Mouse (Mus musculus): ENCODE measurements around the gene Sowaha. TPM values are rescaled to one million over a fixed set of nuclear protein-coding genes. Genes with fewer than 3 reads are reported as not detected.

Gene Sowaha
- polyA plus RNA-seq, 1 experiment: not detected

- TF ChIP-seq EP300 (IDR thresholded peaks at IDR 0.05; ENCODE audit: insufficient read depth, low read depth, low read length) (no peak), POLR2A (IDR thresholded peaks at IDR 0.05; ENCODE audit: insufficient read depth, low read length) (no peak), CTCF (IDR thresholded peaks at IDR 0.05; ENCODE audit: low read depth, low read length) (no peak)
- no peaks in the 10 kb centered on the region for H3K27me3 ChIP-seq (ENCODE audit: control insufficient read depth, insufficient read depth, low read length, poor library complexity, severe bottlenecking)
- H3K9ac ChIP-seq (ENCODE audit: low read depth, poor library complexity, severe bottlenecking): no peak overlapping the region
- no peak overlapping the region for H3K4me3 ChIP-seq (ENCODE audit: low read depth, low read length)
- no peaks in the 10 kb centered on the region for H3K9me3 ChIP-seq (replicated peaks; ENCODE audit: control insufficient read depth, insufficient read depth, low read length, poor library complexity, severe bottlenecking)
- H3K36me3 ChIP-seq (ENCODE audit: control insufficient read depth, insufficient read depth, low read length, poor library complexity, severe bottlenecking): no peaks in the 10 kb centered on the region
- peaks cover 2% of the 10 kb centered on the region for H3K4me1 ChIP-seq (ENCODE audit: control insufficient read depth, insufficient read depth, low read length)
- H3K27ac ChIP-seq (ENCODE audit: insufficient read depth, low read length): no peak overlapping the region
Measured at GRCm38 (mm10) chr11:53502039-53502765, 22.1 kb upstream of the Sowaha start.

GRCm38 (mm10) chr11:53500569-53500968 is 20.5 kb upstream of the Sowaha start:
- no peak overlapping the region for H3K4me3 ChIP-seq (ENCODE audit: low read depth, low read length)

GRCm38 (mm10) chr11:53496946-53497345 is 16.9 kb upstream of the Sowaha start:
- Histone ChIP-seq H3K4me1 (ENCODE audit: control insufficient read depth, insufficient read depth, low read length) (peaks cover 2% of the 10 kb centered on the region), H3K27me3 (ENCODE audit: control insufficient read depth, insufficient read depth, low read length, poor library complexity, severe bottlenecking) (no peaks in the 10 kb centered on the region), H3K9ac (ENCODE audit: low read depth, poor library complexity, severe bottlenecking) (no peak overlapping the region), H3K27ac (ENCODE audit: insufficient read depth, low read length) (no peak overlapping the region), H3K9me3 (replicated peaks; ENCODE audit: control insufficient read depth, insufficient read depth, low read length, poor library complexity, severe bottlenecking) (no peaks in the 10 kb centered on the region), H3K36me3 (ENCODE audit: control insufficient read depth, insufficient read depth, low read length, poor library complexity, severe bottlenecking) (no peaks in the 10 kb centered on the region), H3K4me3 (ENCODE audit: low read depth, low read length) (no peak overlapping the region)
- TF ChIP-seq EP300 (IDR thresholded peaks at IDR 0.05; ENCODE audit: insufficient read depth, low read depth, low read length): no peak

More at GRCm38 (mm10) chr11:53500569-53500968, 20.5 kb upstream of the Sowaha start:
- Histone ChIP-seq H3K36me3 (ENCODE audit: control insufficient read depth, insufficient read depth, low read length, poor library complexity, severe bottlenecking) (no peaks in the 10 kb centered on the region), H3K9ac (ENCODE audit: low read depth, poor library complexity, severe bottlenecking) (no peak overlapping the region), H3K27ac (ENCODE audit: insufficient read depth, low read length) (no peak overlapping the region), H3K27me3 (ENCODE audit: control insufficient read depth, insufficient read depth, low read length, poor library complexity, severe bottlenecking) (no peaks in the 10 kb centered on the region), H3K9me3 (replicated peaks; ENCODE audit: control insufficient read depth, insufficient read depth, low read length, poor library complexity, severe bottlenecking) (no peaks in the 10 kb centered on the region), H3K4me1 (ENCODE audit: control insufficient read depth, insufficient read depth, low read length) (peaks cover 2% of the 10 kb centered on the region)
- TF ChIP-seq EP300 (IDR thresholded peaks at IDR 0.05; ENCODE audit: insufficient read depth, low read depth, low read length) (no peak), CTCF (IDR thresholded peaks at IDR 0.05; ENCODE audit: low read depth, low read length) (no peak), POLR2A (IDR thresholded peaks at IDR 0.05; ENCODE audit: insufficient read depth, low read length) (no peak)

- Histone ChIP-seq H3K27ac (ENCODE audit: insufficient read depth, low read length) (no peak overlapping the region), H3K27me3 (ENCODE audit: control insufficient read depth, insufficient read depth, low read length, poor library complexity, severe bottlenecking) (no peaks in the 10 kb centered on the region), H3K4me3 (ENCODE audit: low read depth, low read length) (no peak overlapping the region)
Measured at GRCm38 (mm10) chr11:53495417-53495816, 15.3 kb upstream of the Sowaha start.

DNA sequence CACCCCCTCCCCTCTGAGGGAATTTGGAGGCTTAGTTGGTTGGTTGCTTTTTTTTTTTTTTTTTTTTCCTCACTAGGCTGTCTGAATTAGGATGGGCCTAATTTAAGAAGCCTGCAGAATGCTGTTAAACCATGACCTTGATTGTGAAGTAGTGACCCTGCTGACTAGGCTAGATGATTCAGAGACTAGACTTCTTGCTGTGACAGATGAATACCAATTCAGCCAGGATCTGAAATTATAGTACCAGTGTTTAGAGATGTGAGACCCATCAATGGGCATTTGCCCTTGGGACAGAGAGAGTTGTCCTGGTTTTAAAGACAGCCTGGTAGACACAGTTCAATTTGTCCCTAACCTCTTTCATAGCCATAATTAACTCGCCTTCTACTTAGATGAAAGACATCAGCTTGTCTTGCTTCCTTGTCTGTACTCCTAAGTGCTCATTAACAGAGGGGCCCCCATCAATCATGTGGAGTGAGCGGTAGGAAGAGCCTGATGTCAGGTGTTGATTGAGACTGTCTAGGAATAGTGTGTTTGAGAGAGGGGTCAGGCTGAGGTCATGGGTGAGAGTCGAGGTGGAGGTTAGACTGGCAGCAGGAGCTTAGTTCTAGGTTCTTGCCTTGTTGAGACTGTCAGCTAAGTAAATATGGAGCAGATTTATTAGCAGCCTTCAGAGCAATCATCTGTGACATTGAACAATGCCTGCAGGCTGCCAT is 13.3 kb upstream of the Sowaha start:
- H3K4me1 ChIP-seq (ENCODE audit: control insufficient read depth, insufficient read depth, low read length): no peaks in the 10 kb centered on the region
- TF ChIP-seq CTCF (IDR thresholded peaks at IDR 0.05; ENCODE audit: low read depth, low read length) (no peak), POLR2A (IDR thresholded peaks at IDR 0.05; ENCODE audit: insufficient read depth, low read length) (no peak), EP300 (IDR thresholded peaks at IDR 0.05; ENCODE audit: insufficient read depth, low read depth, low read length) (no peak)
- H3K9me3 ChIP-seq (replicated peaks; ENCODE audit: control insufficient read depth, insufficient read depth, low read length, poor library complexity, severe bottlenecking): no peaks in the 10 kb centered on the region
- no peaks in the 10 kb centered on the region for H3K27me3 ChIP-seq (ENCODE audit: control insufficient read depth, insufficient read depth, low read length, poor library complexity, severe bottlenecking)
- no peak overlapping the region for H3K9ac ChIP-seq (ENCODE audit: low read depth, poor library complexity, severe bottlenecking)
- H3K27ac ChIP-seq (ENCODE audit: insufficient read depth, low read length): no peak overlapping the region
- no peak overlapping the region for H3K4me3 ChIP-seq (ENCODE audit: low read depth, low read length)
- H3K36me3 ChIP-seq (ENCODE audit: control insufficient read depth, insufficient read depth, low read length, poor library complexity, severe bottlenecking): no peaks in the 10 kb centered on the region

More at GRCm38 (mm10) chr11:53495417-53495816, 15.3 kb upstream of the Sowaha start:
- TF ChIP-seq POLR2A (IDR thresholded peaks at IDR 0.05; ENCODE audit: insufficient read depth, low read length) (no peak), CTCF (IDR thresholded peaks at IDR 0.05; ENCODE audit: low read depth, low read length) (no peak), EP300 (IDR thresholded peaks at IDR 0.05; ENCODE audit: insufficient read depth, low read depth, low read length) (no peak)
- Histone ChIP-seq H3K4me1 (ENCODE audit: control insufficient read depth, insufficient read depth, low read length) (no peaks in the 10 kb centered on the region), H3K9me3 (replicated peaks; ENCODE audit: control insufficient read depth, insufficient read depth, low read length, poor library complexity, severe bottlenecking) (no peaks in the 10 kb centered on the region), H3K9ac (ENCODE audit: low read depth, poor library complexity, severe bottlenecking) (no peak overlapping the region), H3K36me3 (ENCODE audit: control insufficient read depth, insufficient read depth, low read length, poor library complexity, severe bottlenecking) (no peaks in the 10 kb centered on the region)

DNA sequence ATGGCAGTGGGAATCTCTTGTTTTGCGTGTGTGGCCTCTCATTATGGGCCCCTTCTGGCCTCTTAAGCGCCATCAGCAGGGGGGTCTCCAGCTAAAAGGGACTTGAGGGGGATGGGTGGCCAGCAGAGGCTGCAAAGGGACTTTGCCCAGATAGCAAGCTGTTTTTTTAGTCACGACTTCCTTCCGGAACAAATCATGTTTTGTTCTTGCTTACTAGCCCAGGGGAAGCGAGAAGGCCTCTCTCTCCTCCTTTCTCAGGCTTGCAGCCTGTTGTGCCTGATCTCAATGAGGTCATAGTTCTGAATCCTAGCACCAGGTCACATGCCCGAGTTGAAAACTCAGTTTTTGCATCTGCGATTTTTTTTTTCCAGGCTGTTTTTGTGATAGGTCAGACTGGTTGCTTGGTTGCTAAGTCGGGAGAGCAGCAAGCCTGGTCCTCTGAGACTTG is 11.9 kb upstream of the Sowaha start:
- H3K9ac ChIP-seq (ENCODE audit: low read depth, poor library complexity, severe bottlenecking): no peak overlapping the region
- H3K4me3 ChIP-seq (ENCODE audit: low read depth, low read length): no peak overlapping the region
- TF ChIP-seq EP300 (IDR thresholded peaks at IDR 0.05; ENCODE audit: insufficient read depth, low read depth, low read length) (no peak), CTCF (IDR thresholded peaks at IDR 0.05; ENCODE audit: low read depth, low read length) (no peak), POLR2A (IDR thresholded peaks at IDR 0.05; ENCODE audit: insufficient read depth, low read length) (no peak)
- H3K27me3 ChIP-seq (ENCODE audit: control insufficient read depth, insufficient read depth, low read length, poor library complexity, severe bottlenecking): no peaks in the 10 kb centered on the region
- H3K36me3 ChIP-seq (ENCODE audit: control insufficient read depth, insufficient read depth, low read length, poor library complexity, severe bottlenecking): no peaks in the 10 kb centered on the region
- no peak overlapping the region for H3K27ac ChIP-seq (ENCODE audit: insufficient read depth, low read length)
- H3K4me1 ChIP-seq (ENCODE audit: control insufficient read depth, insufficient read depth, low read length): no peaks in the 10 kb centered on the region
- no peaks in the 10 kb centered on the region for H3K9me3 ChIP-seq (replicated peaks; ENCODE audit: control insufficient read depth, insufficient read depth, low read length, poor library complexity, severe bottlenecking)
